Mouse (Mus musculus) midbrain, embryonic 10.5 days (tissue): ENCODE measurements around the gene 1600014C10Rik. TPM values are rescaled to one million over a fixed set of nuclear protein-coding genes. Genes with fewer than 3 reads are reported as not detected.

Source experiments
- DNase-seq: peaks from one replicate; pipeline ENCODE4 v3.0.0-alpha.2; 2017; ENCODE audit warnings: low spot score
- H3K27ac ChIP-seq: fragments of 300-500 bp; sonication (generic); replicated peaks from 2 replicates; pipeline ENCODE4 v1.5.1; 2016; ENCODE audit warnings: mild to moderate bottlenecking
- H3K27me3 ChIP-seq: fragments of 300-500 bp; sonication (generic); 2 replicates; pipeline ENCODE4 v1.6.1; 2016; ENCODE audit warnings: low read depth, mild to moderate bottlenecking; ENCODE audit not compliant: poor library complexity, severe bottlenecking
- H3K36me3 ChIP-seq: fragments of 300-500 bp; sonication (generic); 2 replicates; pipeline ENCODE4 v1.6.1; 2016; ENCODE audit warnings: mild to moderate bottlenecking, moderate library complexity
- H3K4me1 ChIP-seq: fragments of 300-500 bp; sonication (generic); 2 replicates; pipeline ENCODE4 v1.6.1; 2016
- H3K4me3 ChIP-seq: fragments of 300-500 bp; sonication (generic); 2 replicates; pipeline ENCODE4 v1.5.1; 2016; ENCODE audit warnings: mild to moderate bottlenecking, moderate library complexity
- H3K9me3 ChIP-seq: fragments of 300-500 bp; sonication (generic); replicated peaks from 2 replicates; pipeline ENCODE4 v1.6.1; 2016; ENCODE audit warnings: mild to moderate bottlenecking
- WGBS: fragments of 180-500 bp; shearing (Covaris S2); methylation state at CpG from one replicate; pipeline ENCODE4 v1.1.7; 2016; 5-methylcytosine and 5-hydroxymethylcytosine counted together
- polyA plus RNA-seq: library from polyadenylated mRNA; unstranded; fragments of >200 nt; fragmentation: Nextera tagmentation; extraction: Ambion mirVana; gene quantifications from 2 replicates; pipeline ENCODE4 v1.2.1, GENCODE M21; 2016

Gene 1600014C10Rik
- polyA plus RNA-seq, 1 experiment from 2014 or later: 14.3 TPM

DNA sequence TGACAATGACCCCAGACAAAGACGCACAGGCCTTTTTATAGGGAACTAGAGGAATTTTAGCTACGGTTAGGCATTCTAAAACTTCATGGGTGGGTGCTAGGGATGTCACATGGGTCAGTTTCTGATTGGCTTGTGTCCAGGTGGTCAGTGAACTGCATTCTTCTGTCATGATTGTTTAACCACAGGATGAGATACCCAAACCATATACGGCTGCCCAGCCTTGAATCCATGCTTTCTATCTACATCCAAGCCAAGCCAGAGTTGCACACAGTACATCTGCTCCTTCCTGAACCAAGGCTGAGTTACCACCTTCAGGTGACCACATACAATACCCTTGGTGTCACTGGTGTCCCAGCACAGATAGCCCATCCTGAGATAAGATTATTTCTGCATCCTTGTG lies 23.5 kb downstream of the 1600014C10Rik start:
- H3K36me3 ChIP-seq: no peaks in the 10 kb centered on the region
- no peak overlapping the region for H3K27ac ChIP-seq
- H3K4me1 ChIP-seq: no peaks in the 10 kb centered on the region
- H3K4me3 ChIP-seq: no peak overlapping the region
- H3K27me3 ChIP-seq: no peaks in the 10 kb centered on the region
- WGBS: 80% methylated on average over 3 of the region's 3 CpGs
- no peaks in the 10 kb centered on the region for H3K9me3 ChIP-seq
- no peak for DNase-seq

DNA sequence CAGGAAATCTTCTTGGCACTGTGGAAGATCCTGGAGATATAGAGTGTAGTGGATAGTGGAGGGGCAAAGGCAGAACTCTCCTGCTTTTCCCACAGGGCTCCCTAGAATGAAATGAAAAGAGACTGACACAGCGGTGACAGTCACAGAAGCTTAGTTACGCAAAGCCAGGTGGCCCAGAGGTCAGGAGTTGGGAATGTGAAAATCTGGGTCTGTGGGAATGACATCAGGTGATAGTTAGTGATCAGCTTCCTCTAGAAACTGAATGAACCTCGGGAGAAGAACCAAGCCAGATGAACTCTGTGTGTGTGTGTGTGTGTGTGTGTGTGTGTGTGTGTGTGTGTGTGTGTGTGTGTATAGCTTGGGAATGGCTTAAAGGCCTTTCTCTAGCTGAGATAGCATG lies 26.0 kb downstream of the 1600014C10Rik start:
- Histone ChIP-seq H3K4me3 (no peak overlapping the region), H3K27me3 (no peaks in the 10 kb centered on the region), H3K27ac (no peak overlapping the region), H3K4me1 (no peaks in the 10 kb centered on the region), H3K9me3 (no peaks in the 10 kb centered on the region), H3K36me3 (no peaks in the 10 kb centered on the region)
- 75% methylated on average over 3 of the region's 3 CpGs for WGBS
- no peak for DNase-seq

DNA sequence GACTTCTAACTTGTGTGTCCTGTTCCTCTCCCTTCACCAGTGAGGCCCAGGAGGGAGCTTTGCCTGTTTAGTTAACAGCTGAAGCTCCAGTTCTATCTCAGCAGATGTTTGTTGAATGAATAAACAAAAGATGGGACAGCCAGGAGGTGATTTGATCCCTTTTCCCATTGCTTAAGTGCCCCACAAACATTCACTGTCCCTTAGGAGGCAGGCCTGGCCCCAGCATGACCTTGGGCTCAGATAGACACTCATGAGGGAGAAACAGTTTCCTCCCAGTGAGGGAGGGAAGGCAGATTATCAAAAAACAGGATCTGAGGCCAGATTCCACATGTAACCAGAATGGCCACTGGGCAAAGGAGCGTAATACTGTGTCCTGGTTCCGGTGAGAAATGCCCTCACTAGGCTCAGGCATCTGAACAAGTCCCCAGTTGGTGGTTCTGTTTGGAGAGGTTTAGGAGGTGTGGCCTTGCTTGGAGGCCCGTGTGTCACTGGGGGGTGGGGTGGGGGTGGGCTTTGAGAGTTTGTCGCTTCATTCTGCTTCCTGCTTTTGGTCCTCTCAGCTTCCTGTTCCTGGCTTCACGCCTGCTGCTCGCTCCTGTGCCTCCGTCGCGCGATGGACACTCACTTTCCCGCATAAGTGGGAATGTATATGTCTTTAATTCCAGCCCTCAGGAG lies 26.6 kb downstream of the 1600014C10Rik start:
- H3K4me3 ChIP-seq: no peak overlapping the region
- no peak for DNase-seq
- H3K36me3 ChIP-seq: no peaks in the 10 kb centered on the region
- WGBS: 70% methylated on average over 11 of the region's 11 CpGs
- no peaks in the 10 kb centered on the region for H3K9me3 ChIP-seq
- no peaks in the 10 kb centered on the region for H3K27me3 ChIP-seq
- H3K4me1 ChIP-seq: no peaks in the 10 kb centered on the region
- H3K27ac ChIP-seq: no peak overlapping the region

DNA sequence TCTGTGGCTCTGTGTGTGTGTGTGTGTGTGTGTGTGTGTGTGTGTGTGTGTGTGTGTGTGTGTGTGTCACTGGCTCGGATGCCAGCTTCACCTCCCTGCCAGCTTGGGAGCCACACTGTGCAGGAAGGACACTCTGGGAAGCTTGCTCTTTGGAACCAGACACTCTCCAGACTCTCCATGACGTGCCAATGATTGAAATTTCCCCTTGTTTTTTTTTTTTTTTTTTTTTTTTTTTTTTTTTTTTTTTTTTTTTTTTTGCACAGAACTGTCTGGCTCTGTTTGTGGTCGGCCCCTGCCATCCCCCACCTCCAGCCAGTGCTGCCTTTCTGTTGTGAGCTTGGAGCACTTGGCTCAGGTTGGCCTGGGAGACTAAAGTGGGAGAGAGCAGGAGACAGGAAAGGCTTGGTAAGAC lies 29.6 kb downstream of the 1600014C10Rik start:
- Histone ChIP-seq H3K36me3 (no peaks in the 10 kb centered on the region), H3K27ac (no peak overlapping the region), H3K9me3 (no peaks in the 10 kb centered on the region), H3K27me3 (no peaks in the 10 kb centered on the region), H3K4me1 (no peaks in the 10 kb centered on the region), H3K4me3 (no peak overlapping the region)
- 72% methylated on average over 3 of the region's 3 CpGs for WGBS
- no peak for DNase-seq

DNA sequence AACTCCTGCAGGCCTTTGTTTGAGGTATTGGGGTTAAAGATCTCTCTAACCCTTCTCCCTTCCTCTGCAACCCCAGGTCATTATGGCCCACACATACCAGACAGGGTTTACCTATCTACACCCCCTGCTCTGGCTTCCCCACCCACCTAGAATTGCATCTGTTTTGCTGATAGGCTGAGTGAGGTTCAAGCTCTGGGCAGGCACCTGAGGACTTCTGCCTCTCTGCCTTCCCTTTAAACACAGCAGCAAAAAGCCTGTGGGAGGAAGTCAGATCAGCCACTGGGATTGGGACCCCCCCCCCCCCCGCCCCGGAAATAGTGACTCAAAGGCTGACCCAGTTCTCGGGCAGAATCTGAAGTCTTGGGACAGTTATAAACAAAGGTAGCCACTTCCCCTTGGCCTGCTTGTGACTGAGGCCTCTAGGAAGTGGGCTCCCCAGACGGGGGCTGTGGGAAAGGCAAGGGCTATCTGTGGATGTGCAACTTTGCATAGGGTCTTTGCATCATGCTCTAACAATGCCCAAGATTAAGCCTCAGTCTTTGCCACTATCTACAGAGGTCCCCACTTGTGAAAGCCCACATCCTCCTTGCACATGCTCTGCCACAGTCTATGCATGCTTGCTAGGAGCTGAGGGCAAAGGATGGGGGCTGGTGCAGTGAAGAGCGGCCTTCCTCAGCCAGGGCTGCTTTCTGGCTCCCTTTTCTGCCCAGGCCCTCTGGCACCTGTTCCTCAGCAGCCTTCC lies 31.6 kb downstream of the 1600014C10Rik start:
- WGBS: 82% methylated on average over 5 of the region's 5 CpGs
- Histone ChIP-seq H3K27ac (no peak overlapping the region), H3K9me3 (no peaks in the 10 kb centered on the region), H3K4me3 (no peak overlapping the region), H3K36me3 (no peaks in the 10 kb centered on the region), H3K4me1 (no peaks in the 10 kb centered on the region), H3K27me3 (no peaks in the 10 kb centered on the region)
- DNase-seq: no peak

DNA sequence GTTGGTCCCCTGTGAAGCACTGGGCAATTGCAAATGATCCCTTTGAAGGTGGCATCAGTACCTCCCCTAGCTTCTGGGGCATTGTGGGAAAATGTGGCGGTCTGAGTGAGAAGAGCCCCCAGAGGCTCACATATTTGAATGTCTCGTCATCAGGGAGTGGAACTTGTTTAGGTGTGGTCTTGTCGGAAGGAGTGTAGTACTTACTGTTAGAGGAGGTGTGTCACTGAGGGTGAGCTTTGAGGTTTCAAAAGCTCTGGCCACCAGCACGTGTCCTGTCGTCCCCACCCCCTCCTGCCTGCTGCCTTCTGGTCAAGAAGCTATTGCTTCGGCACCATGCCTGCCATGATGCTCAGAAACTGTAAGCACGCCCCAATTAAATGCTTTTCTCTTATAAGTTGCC lies 32.3 kb downstream of the 1600014C10Rik start:
- 78% methylated on average over 7 of the region's 7 CpGs for WGBS
- Histone ChIP-seq H3K4me3 (no peak overlapping the region), H3K4me1 (no peaks in the 10 kb centered on the region), H3K36me3 (no peaks in the 10 kb centered on the region), H3K27me3 (no peaks in the 10 kb centered on the region), H3K9me3 (no peaks in the 10 kb centered on the region), H3K27ac (no peak overlapping the region)
- DNase-seq: no peak

DNA sequence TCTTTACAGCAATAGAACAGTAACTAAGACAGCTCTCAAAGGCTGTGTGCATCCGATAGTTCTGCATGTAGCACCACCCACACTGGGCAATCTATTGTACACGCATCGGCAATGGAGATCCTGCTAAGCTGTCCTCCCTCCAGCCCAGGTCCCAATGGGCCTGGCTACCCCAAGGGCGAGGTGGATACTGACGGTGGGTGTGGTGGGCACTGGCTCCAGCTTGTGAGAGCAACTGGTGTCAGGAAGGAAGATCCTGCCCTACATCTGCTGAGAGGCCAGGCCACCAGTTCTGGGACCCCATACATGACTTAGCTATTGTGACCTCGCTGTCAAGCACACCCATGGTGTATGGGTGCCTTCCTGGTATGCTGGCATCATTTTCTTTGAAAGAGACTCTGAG lies 32.7 kb downstream of the 1600014C10Rik start:
- no peak for DNase-seq
- WGBS: 90% methylated on average over 6 of the region's 6 CpGs
- Histone ChIP-seq H3K9me3 (no peaks in the 10 kb centered on the region), H3K27me3 (no peaks in the 10 kb centered on the region), H3K4me3 (no peak overlapping the region), H3K4me1 (no peaks in the 10 kb centered on the region), H3K36me3 (0 out of 2 replicates have a peak, but pooled peaks cover 3% of the 10 kb centered on the region), H3K27ac (no peak overlapping the region)

DNA sequence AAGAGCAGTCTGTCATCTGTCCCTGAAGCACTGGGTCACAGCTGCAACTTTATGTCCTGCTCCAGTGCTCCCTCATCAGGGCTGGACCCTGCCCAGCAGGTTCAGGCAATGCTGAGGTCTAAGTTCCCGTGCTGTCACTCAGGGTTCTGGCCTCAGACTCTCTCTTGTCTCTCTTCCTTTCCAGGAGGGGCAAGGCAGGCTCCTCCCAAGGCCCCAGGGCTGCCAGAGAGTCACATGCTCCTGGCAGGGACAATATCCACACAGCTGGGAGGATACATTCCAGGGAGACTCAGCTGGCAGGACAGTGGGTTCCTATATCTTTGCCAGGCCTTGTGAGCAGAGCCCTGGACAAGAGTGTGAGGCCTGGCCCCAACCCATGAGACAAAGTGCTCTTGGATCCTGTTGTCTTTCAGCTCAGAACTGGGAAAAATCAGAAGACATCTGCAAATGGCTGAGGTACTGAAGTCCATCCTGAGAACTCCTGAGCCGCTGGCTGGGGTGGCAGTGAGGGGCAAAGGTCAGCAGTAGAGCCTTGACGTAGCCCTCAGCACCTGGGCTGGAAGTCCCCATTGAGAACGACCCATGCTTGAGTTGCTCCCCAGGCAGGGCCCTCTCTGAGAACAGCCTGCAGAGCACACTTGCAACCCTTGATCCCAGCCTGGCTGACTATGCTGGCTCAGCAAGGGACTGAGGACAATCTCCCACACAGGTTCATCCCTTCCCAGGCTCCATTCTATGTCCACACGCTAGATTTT lies 34.6 kb downstream of the 1600014C10Rik start:
- WGBS: 65% methylated on average over 5 of the region's 5 CpGs
- no peaks in the 10 kb centered on the region for H3K9me3 ChIP-seq
- no peaks in the 10 kb centered on the region for H3K27me3 ChIP-seq
- H3K4me3 ChIP-seq: no peak overlapping the region
- peaks cover 11% of the 10 kb centered on the region; the same call in 1 of the 2 replicates for H3K36me3 ChIP-seq
- H3K4me1 ChIP-seq: no peaks in the 10 kb centered on the region
- no peak overlapping the region for H3K27ac ChIP-seq
- DNase-seq: no peak

DNA sequence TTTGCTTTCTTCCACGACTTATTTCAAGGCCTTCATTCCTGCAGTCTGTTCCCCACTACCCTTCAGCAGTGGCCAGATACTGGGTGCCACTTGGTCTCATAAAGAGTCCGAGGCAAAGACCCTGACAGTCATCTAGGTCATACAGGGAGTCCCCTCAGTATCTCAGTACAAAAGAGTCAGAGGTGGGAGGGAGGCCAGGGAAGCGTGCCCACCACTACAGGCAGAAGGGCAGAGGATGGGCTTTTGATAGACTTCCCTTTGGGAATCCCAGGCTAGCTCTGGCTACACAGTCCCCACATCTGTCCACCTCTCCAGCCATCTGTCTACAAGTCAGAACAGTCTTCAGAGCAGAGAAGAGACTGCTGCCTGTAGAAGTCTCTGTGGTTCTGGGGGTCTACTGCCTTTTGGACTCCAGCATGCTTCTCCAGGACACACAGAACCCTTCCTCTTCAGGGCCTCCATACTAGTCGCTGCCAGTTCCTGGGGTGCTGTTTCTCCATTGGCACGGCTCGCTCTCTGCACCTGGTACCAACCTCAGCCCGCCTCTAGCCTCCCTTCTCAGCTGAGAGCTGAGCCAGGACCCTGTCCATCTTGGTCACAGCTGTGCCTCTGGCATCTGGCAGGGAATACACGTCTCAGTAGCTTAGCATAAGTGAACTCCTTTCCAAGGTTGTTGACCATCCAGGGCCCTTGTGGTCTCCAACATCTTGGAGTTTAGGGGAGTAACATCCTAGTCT lies 35.8 kb downstream of the 1600014C10Rik start:
- Histone ChIP-seq H3K4me1 (no peaks in the 10 kb centered on the region), H3K27ac (no peak overlapping the region), H3K4me3 (no peak overlapping the region), H3K9me3 (no peaks in the 10 kb centered on the region), H3K36me3 (peaks cover 11% of the 10 kb centered on the region; the same call in 1 of the 2 replicates), H3K27me3 (no peaks in the 10 kb centered on the region)
- no peak for DNase-seq
- 78% methylated on average over 8 of the region's 8 CpGs for WGBS

DNA sequence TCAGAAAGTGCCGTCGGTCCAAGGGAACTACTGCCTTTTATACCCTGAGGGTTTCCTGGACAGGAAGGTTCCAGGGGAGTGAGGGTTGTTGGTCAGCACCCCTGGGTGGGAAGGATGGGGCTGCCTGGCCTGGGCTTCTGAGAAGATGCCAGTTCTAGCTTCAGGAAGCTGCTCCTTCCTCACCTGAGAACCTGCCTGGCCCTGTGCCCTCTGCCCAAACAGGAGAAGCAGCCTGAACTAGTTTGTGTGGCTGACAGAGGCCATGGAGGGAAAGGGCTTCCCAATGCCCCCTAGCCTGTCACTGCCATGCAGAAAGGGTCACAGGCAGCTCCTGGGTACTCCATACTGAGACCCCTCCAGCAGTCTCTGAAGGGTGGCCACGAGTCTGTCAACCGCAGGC lies 36.5 kb downstream of the 1600014C10Rik start:
- no peak for DNase-seq
- Histone ChIP-seq H3K4me1 (no peaks in the 10 kb centered on the region), H3K27me3 (no peaks in the 10 kb centered on the region), H3K27ac (no peak overlapping the region), H3K4me3 (no peak overlapping the region), H3K9me3 (no peaks in the 10 kb centered on the region), H3K36me3 (peaks cover 11% of the 10 kb centered on the region; the same call in 1 of the 2 replicates)
- WGBS: 90% methylated on average over 4 of the region's 4 CpGs

DNA sequence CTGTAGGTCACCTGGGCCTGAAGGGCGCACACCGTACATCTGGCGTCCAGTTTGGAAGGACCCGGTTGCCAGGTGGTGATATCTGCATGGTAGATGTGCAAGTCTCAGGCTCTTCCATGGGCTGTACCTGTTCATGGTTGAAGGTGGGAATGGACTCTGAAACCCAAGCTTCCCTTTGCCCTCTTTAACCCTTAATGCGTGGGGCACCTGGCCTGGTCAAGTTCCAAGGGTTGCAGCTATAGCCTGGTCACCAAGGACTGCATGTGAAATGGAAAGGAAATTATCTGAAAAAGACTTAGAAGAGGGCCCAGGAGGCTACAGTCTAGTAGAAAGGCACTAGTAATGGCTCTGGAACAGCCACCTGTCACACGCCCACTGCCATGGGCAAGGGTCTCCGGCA lies 37.8 kb downstream of the 1600014C10Rik start:
- H3K4me1 ChIP-seq: no peaks in the 10 kb centered on the region
- 96% methylated on average over 7 of the region's 7 CpGs for WGBS
- no peak overlapping the region for H3K4me3 ChIP-seq
- no peaks in the 10 kb centered on the region for H3K27me3 ChIP-seq
- no peak overlapping the region for H3K27ac ChIP-seq
- DNase-seq: no peak
- no peaks in the 10 kb centered on the region for H3K9me3 ChIP-seq
- H3K36me3 ChIP-seq: peaks cover 11% of the 10 kb centered on the region; the same call in 1 of the 2 replicates

DNA sequence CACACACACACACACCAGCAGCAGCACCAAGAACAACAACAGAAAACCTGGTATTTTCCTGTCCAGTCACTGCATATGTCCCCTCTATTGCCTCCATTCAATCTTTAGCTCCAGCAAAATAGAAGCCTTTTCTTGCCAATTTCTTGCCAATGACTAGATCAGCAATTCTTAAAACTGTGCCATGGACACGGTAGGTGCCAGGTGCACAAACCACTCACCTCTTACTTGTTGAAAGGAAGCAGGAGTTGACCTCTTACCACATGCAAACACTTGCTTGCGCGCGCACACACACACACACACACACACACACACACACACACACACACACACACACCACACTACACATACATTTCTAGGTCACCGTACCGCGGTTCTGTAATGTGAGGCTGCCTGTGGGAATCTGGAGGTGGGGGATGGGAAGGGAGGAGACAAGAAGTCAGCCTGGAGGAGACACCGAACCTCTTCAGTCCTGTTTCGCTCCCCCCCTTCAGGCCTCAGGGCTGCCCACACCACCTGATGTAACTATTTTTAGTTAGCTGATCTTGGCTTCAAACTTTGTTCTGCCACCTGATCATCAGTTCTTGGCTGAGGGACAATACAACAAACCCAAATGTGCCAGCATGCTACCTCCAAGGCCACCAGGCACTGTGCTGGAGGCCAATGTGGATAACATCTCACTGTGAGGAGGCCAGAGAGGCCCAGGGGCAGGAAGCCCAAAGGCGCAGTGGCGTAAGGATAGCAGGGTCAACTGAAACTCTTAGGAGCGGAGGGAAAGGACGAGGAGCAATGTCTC lies 41.8 kb downstream of the 1600014C10Rik start:
- Histone ChIP-seq H3K36me3 (peaks cover 11% of the 10 kb centered on the region; the same call in 1 of the 2 replicates), H3K9me3 (no peaks in the 10 kb centered on the region), H3K4me1 (peaks cover 21% of the 10 kb centered on the region), H3K27me3 (peaks cover 15% of the 10 kb centered on the region), H3K27ac (no peak overlapping the region), H3K4me3 (no peak overlapping the region)
- WGBS: 89% methylated on average over 13 of the region's 13 CpGs
- DNase-seq: no peak
